ENCODE assay signal across 8 mouse cellular contexts in genomic region chr13:83517660-83518609, GRCm38 (mm10). TPM values are rescaled to one million over a fixed set of nuclear protein-coding genes. Genes with fewer than 3 reads are reported as not detected.
DNase-seq lines count a peak whose midpoint lies in the region; ATAC-seq and TF ChIP-seq lines count a peak whose summit lies in the region.

No protein-coding gene starts in this region.

- TF ChIP-seq CTCF in intestine, postnatal 0 days (IDR thresholded peaks at IDR 0.05; ENCODE audit: low read depth), result peak; percentile 11; the same call in 1 of the 2 replicates

- no peaks in the 10 kb centered on the region for H3K36me3 ChIP-seq in embryonic facial prominence, embryonic 12.5 days
- no peaks in the 10 kb centered on the region for H3K36me3 ChIP-seq in intestine, postnatal 0 days (ENCODE audit: control insufficient read depth, insufficient read depth)
- H3K36me3 ChIP-seq in limb, embryonic 10.5 days, result no peaks in the 10 kb centered on the region
- no peaks in the 10 kb centered on the region for H3K36me3 ChIP-seq in midbrain, embryonic 10.5 days

- peak overlapping the region; percentile 88 for H3K27ac ChIP-seq in embryonic facial prominence, embryonic 12.5 days
- H3K27ac ChIP-seq in intestine, postnatal 0 days (ENCODE audit: low read depth, low read length), result no peak overlapping the region
- peak overlapping the region; percentile 92 for H3K27ac ChIP-seq in limb, embryonic 10.5 days
- peak overlapping the region; percentile 92 for H3K27ac ChIP-seq in midbrain, embryonic 10.5 days (replicated peaks)

- no peaks in the 10 kb centered on the region for H3K4me1 ChIP-seq in embryonic facial prominence, embryonic 12.5 days
- no peaks in the 10 kb centered on the region for H3K4me1 ChIP-seq in intestine, postnatal 0 days (replicated peaks; ENCODE audit: control insufficient read depth, insufficient read depth, low read length)
- peaks cover 13% of the 10 kb centered on the region for H3K4me1 ChIP-seq in limb, embryonic 10.5 days
- peaks cover 17% of the 10 kb centered on the region for H3K4me1 ChIP-seq in midbrain, embryonic 10.5 days

- H3K27me3 ChIP-seq in embryonic facial prominence, embryonic 12.5 days, result no peaks in the 10 kb centered on the region
- no peaks in the 10 kb centered on the region for H3K27me3 ChIP-seq in intestine, postnatal 0 days (replicated peaks; ENCODE audit: control insufficient read depth, insufficient read depth, low read length)
- peaks cover 6% of the 10 kb centered on the region; the same call in 1 of the 2 replicates for H3K27me3 ChIP-seq in limb, embryonic 10.5 days (ENCODE audit: low read depth, poor library complexity, severe bottlenecking)
- H3K27me3 ChIP-seq in midbrain, embryonic 10.5 days (ENCODE audit: low read depth, poor library complexity, severe bottlenecking), result peaks cover 18% of the 10 kb centered on the region

- H3K9me3 ChIP-seq in embryonic facial prominence, embryonic 12.5 days, result no peaks in the 10 kb centered on the region
- H3K9me3 ChIP-seq in intestine, postnatal 0 days (ENCODE audit: control insufficient read depth), result no peaks in the 10 kb centered on the region
- no peaks in the 10 kb centered on the region for H3K9me3 ChIP-seq in limb, embryonic 10.5 days (replicated peaks)
- H3K9me3 ChIP-seq in midbrain, embryonic 10.5 days (replicated peaks), result no peaks in the 10 kb centered on the region

- peak overlapping the region; percentile 52 for H3K4me3 ChIP-seq in embryonic facial prominence, embryonic 12.5 days
- peak overlapping the region; percentile 42 for H3K4me3 ChIP-seq in intestine, postnatal 0 days (ENCODE audit: low read depth, low read length)
- peak overlapping the region; percentile 68 for H3K4me3 ChIP-seq in limb, embryonic 10.5 days
- peak overlapping the region; percentile 70 for H3K4me3 ChIP-seq in midbrain, embryonic 10.5 days

- WGBS in embryonic facial prominence, embryonic 12.5 days, result under 1% methylated on average over 26 of the region's 27 CpGs
- 2% methylated on average over 26 of the region's 27 CpGs for whole genome bisulfite sequencing in intestine, postnatal 0 days
- WGBS in limb, embryonic 10.5 days, result 0% methylated on average over 26 of the region's 27 CpGs
- WGBS in midbrain, embryonic 10.5 days, result 1% methylated on average over 25 of the region's 27 CpGs

- DNase-seq in layer of hippocampus, adult 11-12 months (ENCODE audit: low spot score), result peak; percentile 77
- DNase-seq in layer of hippocampus, adult 9-10 months (ENCODE audit: low spot score), result no peak
- DNase-seq in heart, adult 11 months, result peak; percentile 99
- peak; percentile 73 for DNase-seq in limb, embryonic 10.5 days (ENCODE audit: low spot score)
- DNase-seq in midbrain, embryonic 10.5 days (ENCODE audit: low spot score), result peak; percentile 79
- peak; percentile 68 for DNase-seq in skeletal muscle tissue, adult 2 months (ENCODE audit: low read depth, low spot score)

- peak; percentile 91 for ATAC-seq in embryonic facial prominence, embryonic 12.5 days (ENCODE audit: insufficient number of reproducible peaks, insufficient read depth, low FRiP score, low TSS enrichment)
- peak; percentile 41; the same call in 1 of the 2 replicates for ATAC-seq in intestine, postnatal 0 days

- H3K9ac ChIP-seq in embryonic facial prominence, embryonic 12.5 days, result peak overlapping the region; percentile 63
- peak overlapping the region; percentile 37; the same call in 1 of the 2 replicates for H3K9ac ChIP-seq in intestine, postnatal 0 days (ENCODE audit: low read depth, low read length)

- peak overlapping the region; percentile 66 for H3K4me2 ChIP-seq in embryonic facial prominence, embryonic 12.5 days (replicated peaks)
- peak overlapping the region; percentile 75 for H3K4me2 ChIP-seq in intestine, postnatal 0 days (replicated peaks; ENCODE audit: low read depth)

RNA-seq across cellular contexts. Expression of gene Mef2c, which starts 14.1 kb away (rescaled TPM):
- polyA plus RNA-seq in embryonic facial prominence, embryonic 12.5 days (2016; fragmentation: Nextera tagmentation; extraction: Ambion mirVana), result 69.9 and 73.2 TPM in 2 replicates
- 19.2 and 20.9 TPM in 2 replicates for polyA plus RNA-seq in intestine, postnatal 0 days (2015; fragmentation: Nextera tagmentation; extraction: Ambion mirVana)
- polyA plus RNA-seq in limb, embryonic 10.5 days (2016; fragmentation: Nextera tagmentation; extraction: Ambion mirVana), result 13.2 and 17.5 TPM in 2 replicates
- polyA plus RNA-seq in midbrain, embryonic 10.5 days (2016; fragmentation: Nextera tagmentation; extraction: Ambion mirVana), result 11.9 and 13.6 TPM in 2 replicates
